Comparison of ENCODE assay signal across 8 mouse cellular contexts in genomic region chr13:34187571-34187970, GRCm38 (mm10). TPM values are rescaled to one million over a fixed set of nuclear protein-coding genes. Genes with fewer than 3 reads are reported as not detected.
DNase-seq lines count a peak whose midpoint lies in the region; ATAC-seq and TF ChIP-seq lines count a peak whose summit lies in the region.

No protein-coding gene starts in this region.

- H3K27me3 ChIP-seq in cerebellum, adult 2 months (ENCODE audit: control insufficient read depth, insufficient read depth, low read length): no peaks in the 10 kb centered on the region
- no peaks in the 10 kb centered on the region for H3K27me3 ChIP-seq in hindbrain, embryonic 14.5 days (ENCODE audit: control insufficient read depth, insufficient read depth, low read length)

- no peak overlapping the region for H3K9ac ChIP-seq in hindbrain, embryonic 14.5 days

- TF ChIP-seq CTCF in cerebellum, adult 2 months (IDR thresholded peaks at IDR 0.05; ENCODE audit: borderline replicate concordance, insufficient read depth, low read depth, low read length): peak; percentile 89

- H3K4me2 ChIP-seq in hindbrain, embryonic 14.5 days (replicated peaks): no peak overlapping the region

- peak; percentile 84 for ATAC-seq in hindbrain, embryonic 14.5 days (ENCODE audit: low FRiP score)

- no peaks in the 10 kb centered on the region for H3K4me1 ChIP-seq in cerebellum, adult 2 months (ENCODE audit: control insufficient read depth, insufficient read depth, low read length)
- H3K4me1 ChIP-seq in hindbrain, embryonic 14.5 days (replicated peaks; ENCODE audit: control insufficient read depth, insufficient read depth, low read length): no peaks in the 10 kb centered on the region

- H3K9me3 ChIP-seq in hindbrain, embryonic 14.5 days (ENCODE audit: control insufficient read depth, low read length): no peaks in the 10 kb centered on the region

- peaks cover 32% of the 10 kb centered on the region for H3K36me3 ChIP-seq in hindbrain, embryonic 14.5 days (replicated peaks; ENCODE audit: control insufficient read depth, insufficient read depth)

- no peak overlapping the region for H3K4me3 ChIP-seq in cerebellum, adult 2 months (replicated peaks; ENCODE audit: insufficient read depth, low read depth, low read length)
- no peak overlapping the region for H3K4me3 ChIP-seq in hindbrain, embryonic 14.5 days (replicated peaks; ENCODE audit: low read length)

- no peak for TF ChIP-seq POLR2A in cerebellum, adult 2 months (IDR thresholded peaks at IDR 0.05; ENCODE audit: borderline replicate concordance, insufficient read depth, low read length)

- 7% methylated on average over 5 of the region's 5 CpGs for WGBS in cerebellum, adult 2 months
- WGBS in hindbrain, embryonic 14.5 days: 12% methylated on average over 5 of the region's 5 CpGs

- peak; percentile 76 for DNase-seq in R1 (ENCODE audit: low read depth, low spot score)
- peak; percentile 65 to 69 for DNase-seq in cerebellum, adult 2 months
- peak; percentile 71 to 85 for DNase-seq in frontal cortex, adult 2 months (ENCODE audit: extremely low spot score in 1 of 2, low spot score in 1 of 2)
- DNase-seq in hindbrain, embryonic 14.5 days (ENCODE audit: low spot score): peak; percentile 87
- peak; percentile 69 to 79 for DNase-seq in layer of hippocampus, postnatal 10 days (ENCODE audit: low spot score in 2 of 2)
- peak; percentile 87 for DNase-seq in lung, postnatal 36 days
- DNase-seq in retina, postnatal 7 days (ENCODE audit: low read depth, low spot score): peak; percentile 57
- DNase-seq in urinary bladder, postnatal 25 days (ENCODE audit: low spot score): peak; percentile 32

- H3K27ac ChIP-seq in cerebellum, adult 2 months (ENCODE audit: insufficient read depth, low read length): no peak overlapping the region
- H3K27ac ChIP-seq in hindbrain, embryonic 14.5 days: no peak overlapping the region

RNA-seq across cellular contexts. Expression of gene Psmg4, which starts 24.8 kb away (rescaled TPM):
- polyA plus RNA-seq in cerebellum, adult 2 months (2012; rRNA removed): 45.3 and 48.3 TPM in 2 replicates
- 47.9 and 61.2 TPM in 2 replicates for polyA plus RNA-seq in frontal cortex, adult 2 months (2012; rRNA removed)
- polyA plus RNA-seq in hindbrain, embryonic 14.5 days (2014; fragmentation: Nextera tagmentation; extraction: Ambion mirVana): 73.3 and 87.0 TPM in 2 replicates
- total RNA-seq in layer of hippocampus, postnatal 10 days (2021): 10 to 100 TPM; 28.9 to 34.7 TPM

RNA-seq across cellular contexts. Expression of gene Tubb2b, which starts 57.3 kb away (rescaled TPM):
- 224 and 255 TPM in 2 replicates for polyA plus RNA-seq in cerebellum, adult 2 months (2012; rRNA removed)
- 387 and 426 TPM in 2 replicates for polyA plus RNA-seq in frontal cortex, adult 2 months (2012; rRNA removed)
- polyA plus RNA-seq in hindbrain, embryonic 14.5 days (2014; fragmentation: Nextera tagmentation; extraction: Ambion mirVana): 682 and 716 TPM in 2 replicates
- total RNA-seq in layer of hippocampus, postnatal 10 days (2021): 1,000 to 10,000 TPM; 1,434 to 1,803 TPM

Comparison
In these comparisons a context has a peak if more than half of its experiments do, and no peak if none do; other contexts are left out.
1. DNase-seq: peak in every context shown above with its lines; median percentile 87 in hindbrain, embryonic 14.5 days; 87 in lung, postnatal 36 days; 78 in frontal cortex, adult 2 months; 76 in R1; 74 in layer of hippocampus, postnatal 10 days; 67 in cerebellum, adult 2 months; 57 in retina, postnatal 7 days; 32 in urinary bladder, postnatal 25 days.